In genomic region chr1:75399755-75400492, GRCm38 (mm10) we compare ENCODE assay signal across 8 mouse cellular contexts. TPM values are rescaled to one million over a fixed set of nuclear protein-coding genes. Genes with fewer than 3 reads are reported as not detected.
DNase-seq lines count a peak whose midpoint lies in the region; ATAC-seq lines count a peak whose summit lies in the region.

No protein-coding gene starts in this region.

- peak overlapping the region; percentile 37; the same call in 1 of the 2 replicates for H3K9ac ChIP-seq in embryonic facial prominence, embryonic 13.5 days
- H3K9ac ChIP-seq in heart, embryonic 11.5 days (ENCODE audit: low read depth, low read length) = peak overlapping the region; percentile 73

- peak; percentile 60 for DNase-seq in urinary bladder, postnatal 14 days (ENCODE audit: low spot score)
- DNase-seq in urinary bladder, postnatal 36 days (ENCODE audit: low spot score in 2 of 2) = no peak
- DNase-seq in kidney, postnatal 10 days = peak; percentile 88
- peak; percentile 87 for DNase-seq in yolk sac, embryonic 10.5 days (ENCODE audit: low spot score)
- DNase-seq in left cerebral cortex, adult 18-20 months (ENCODE audit: low spot score in 2 of 2) = no peak

- H3K27ac ChIP-seq in embryonic facial prominence, embryonic 13.5 days = peak overlapping the region; percentile 70
- peak overlapping the region; percentile 99 for H3K27ac ChIP-seq in heart, embryonic 11.5 days (ENCODE audit: low read depth, low read length)
- H3K27ac ChIP-seq in macrophage = peak overlapping the region; percentile 100

- peaks cover 49% of the 10 kb centered on the region for H3K36me3 ChIP-seq in embryonic facial prominence, embryonic 13.5 days
- peaks cover 35% of the 10 kb centered on the region for H3K36me3 ChIP-seq in heart, embryonic 11.5 days (ENCODE audit: control insufficient read depth, insufficient read depth, low read length)
- peaks cover 32% of the 10 kb centered on the region for H3K36me3 ChIP-seq in macrophage (ENCODE audit: inconsistent target)

- WGBS in embryonic facial prominence, embryonic 13.5 days = 7% methylated on average over 15 of the region's 15 CpGs
- WGBS in heart, embryonic 11.5 days (ENCODE audit: insufficient replicate concordance) = 2% methylated on average over 15 of the region's 15 CpGs
- 37% methylated on average over 14 of the region's 15 CpGs for WGBS in macrophage (ENCODE audit: missing documents)

- ATAC-seq in embryonic facial prominence, embryonic 13.5 days (ENCODE audit: insufficient number of reproducible peaks, insufficient read depth, low FRiP score, low TSS enrichment, low read depth) = peak; percentile 79
- peak; percentile 79 for ATAC-seq in heart, embryonic 11.5 days (replicated peaks; ENCODE audit: insufficient number of reproducible peaks, low FRiP score, low TSS enrichment)

- H3K4me3 ChIP-seq in embryonic facial prominence, embryonic 13.5 days = peak overlapping the region; percentile 12
- peak overlapping the region; percentile 52 for H3K4me3 ChIP-seq in heart, embryonic 11.5 days (ENCODE audit: low read depth, low read length)
- H3K4me3 ChIP-seq in macrophage (ENCODE audit: inconsistent target) = peak overlapping the region; percentile 81

- peaks cover 26% of the 10 kb centered on the region for H3K4me1 ChIP-seq in embryonic facial prominence, embryonic 13.5 days
- H3K4me1 ChIP-seq in heart, embryonic 11.5 days (ENCODE audit: control insufficient read depth, insufficient read depth, low read length) = peaks cover 53% of the 10 kb centered on the region

- peak overlapping the region; percentile 49 for H3K4me2 ChIP-seq in embryonic facial prominence, embryonic 13.5 days
- H3K4me2 ChIP-seq in heart, embryonic 11.5 days = peak overlapping the region; percentile 72

- no peaks in the 10 kb centered on the region for H3K27me3 ChIP-seq in embryonic facial prominence, embryonic 13.5 days
- no peaks in the 10 kb centered on the region for H3K27me3 ChIP-seq in heart, embryonic 11.5 days (ENCODE audit: control insufficient read depth, insufficient read depth, low read length)

- H3K79me2 ChIP-seq in macrophage (ENCODE audit: inconsistent target) = peaks cover 27% of the 10 kb centered on the region

- H3K9me3 ChIP-seq in embryonic facial prominence, embryonic 13.5 days = no peaks in the 10 kb centered on the region
- no peaks in the 10 kb centered on the region for H3K9me3 ChIP-seq in heart, embryonic 11.5 days (replicated peaks; ENCODE audit: control insufficient read depth, low read length)

RNA-seq across cellular contexts. Expression of gene Speg, which starts 24.8 kb away (rescaled TPM):
- 16.1 and 17.0 TPM in 2 replicates for polyA plus RNA-seq in embryonic facial prominence, embryonic 13.5 days (2015; fragmentation: Nextera tagmentation; extraction: Ambion mirVana)
- 60.7 and 66.5 TPM in 2 replicates for polyA plus RNA-seq in heart, embryonic 11.5 days (2014; fragmentation: Nextera tagmentation; extraction: Ambion mirVana)
- 100 to 1,000 TPM in 23 of 26 experiments, 10 to 100 TPM in 3; 27.7 to 350 (median 221) TPM for total RNA-seq in macrophage (2018; cell fraction: chromatin; rRNA removed)
- total RNA-seq in macrophage (2018; cell fraction: cytosol; rRNA removed) = 100 to 1,000 TPM in 25 of 26 experiments, 10 to 100 TPM in 1; 96.2 to 181 (median 153) TPM
- 100 to 1,000 TPM in 21 of 26 experiments, 10 to 100 TPM in 5; 41.9 to 238 (median 169) TPM for total RNA-seq in macrophage (2018; cell fraction: nucleus; rRNA removed)
- 98.9 to 144 TPM (median 121 TPM) in 3 replicates for polyA plus RNA-seq in macrophage (2018)
- 100 to 1,000 TPM; 181 to 191 TPM for total RNA-seq in left cerebral cortex, adult 18-20 months (2021)

RNA-seq across cellular contexts. Expression of gene Gmppa, which starts 35.8 kb away (rescaled TPM):
- polyA plus RNA-seq in embryonic facial prominence, embryonic 13.5 days (2015; fragmentation: Nextera tagmentation; extraction: Ambion mirVana) = 74.2 and 83.0 TPM in 2 replicates
- 49.8 and 57.2 TPM in 2 replicates for polyA plus RNA-seq in heart, embryonic 11.5 days (2014; fragmentation: Nextera tagmentation; extraction: Ambion mirVana)
- total RNA-seq in macrophage (2018; cell fraction: chromatin; rRNA removed) = 100 to 1,000 TPM in 6 of 26 experiments, 10 to 100 TPM in 20; 36.9 to 137 (median 83.3) TPM
- 10 to 100 TPM; 36.2 to 52.5 (median 47.6) TPM for total RNA-seq in macrophage (2018; cell fraction: cytosol; rRNA removed)
- 100 to 1,000 TPM in 5 of 26 experiments, 10 to 100 TPM in 21; 42.4 to 169 (median 85.2) TPM for total RNA-seq in macrophage (2018; cell fraction: nucleus; rRNA removed)
- 36.3 to 56.6 TPM (median 40.3 TPM) in 3 replicates for polyA plus RNA-seq in macrophage (2018)
- 10 to 100 TPM; 67.1 to 70.4 TPM for total RNA-seq in left cerebral cortex, adult 18-20 months (2021)

RNA-seq across cellular contexts. Expression of gene Des, which starts 39.8 kb away (rescaled TPM):
- 9.9 and 13.8 TPM in 2 replicates for polyA plus RNA-seq in embryonic facial prominence, embryonic 13.5 days (2015; fragmentation: Nextera tagmentation; extraction: Ambion mirVana)
- polyA plus RNA-seq in heart, embryonic 11.5 days (2014; fragmentation: Nextera tagmentation; extraction: Ambion mirVana) = 428 and 477 TPM in 2 replicates
- 1 to 10 TPM in 1 of 26 experiments, not detected in 25; 1.3 TPM for total RNA-seq in macrophage (2018; cell fraction: chromatin; rRNA removed)
- not detected for total RNA-seq in macrophage (2018; cell fraction: cytosol; rRNA removed)
- total RNA-seq in macrophage (2018; cell fraction: nucleus; rRNA removed) = under 1 TPM in 1 of 26 experiments, not detected in 25; 0.27 TPM
- polyA plus RNA-seq in macrophage (2018) = not detected in 3 replicates
- under 1 TPM; 0.88 to 0.91 TPM for total RNA-seq in left cerebral cortex, adult 18-20 months (2021)

RNA-seq across cellular contexts. Expression of gene Asic4, which starts 50.3 kb away (rescaled TPM):
- 0.30 and 0.45 TPM in 2 replicates for polyA plus RNA-seq in embryonic facial prominence, embryonic 13.5 days (2015; fragmentation: Nextera tagmentation; extraction: Ambion mirVana)
- polyA plus RNA-seq in heart, embryonic 11.5 days (2014; fragmentation: Nextera tagmentation; extraction: Ambion mirVana) = 0.11 TPM in 2 replicates
- not detected for total RNA-seq in macrophage (2018; cell fraction: chromatin; rRNA removed)
- total RNA-seq in macrophage (2018; cell fraction: cytosol; rRNA removed) = not detected
- total RNA-seq in macrophage (2018; cell fraction: nucleus; rRNA removed) = not detected
- polyA plus RNA-seq in macrophage (2018) = not detected in 3 replicates
- total RNA-seq in left cerebral cortex, adult 18-20 months (2021) = 10 to 100 TPM; 16.2 to 19.6 TPM

Comparison
In these comparisons a context has a peak if more than half of its experiments do, and no peak if none do; other contexts are left out.
1. DNase-seq: peak in urinary bladder, postnatal 14 days (single experiment), kidney, postnatal 10 days (single experiment) and yolk sac, embryonic 10.5 days (single experiment); none in urinary bladder, postnatal 36 days (0 of 2) and left cerebral cortex, adult 18-20 months (0 of 2).
2. H3K4me3 ChIP-seq: peak in every context shown above with its lines; median percentile 81 in macrophage; 52 in heart, embryonic 11.5 days; 12 in embryonic facial prominence, embryonic 13.5 days.
3. RNA of gene Des, which starts 39.8 kb away (polyA plus RNA-seq): 428 to 477 TPM in heart, embryonic 11.5 days; 9.9 to 13.8 TPM in embryonic facial prominence, embryonic 13.5 days and not detected in macrophage; every median in the first group is over 10 times any median in the second.
4. Peak in every context shown above with its lines, with median percentiles within 50 percentile points of each other: H3K27ac ChIP-seq.